Mouse (Mus musculus) heart, embryonic 12.5 days (tissue): ENCODE measurements around the gene Tex19.1. TPM values are rescaled to one million over a fixed set of nuclear protein-coding genes. Genes with fewer than 3 reads are reported as not detected.
A peak's percentile ranks its signal among the peaks of the same experiment; 100 is the strongest.
"Not testable (repeated sequence)": the region's sequence is repeated elsewhere in the genome, so short reads cannot be mapped to it uniquely, and the experiment has no call there.

Experiments
- ATAC-seq: fragments of 200-750 bp; cut with Nextera tagmentation; 2 replicates; pipeline ENCODE4 v1.8.0; 2017; ENCODE audit warnings: moderate TSS enrichment, moderate library complexity; ENCODE audit not compliant: insufficient number of reproducible peaks, low FRiP score
- H3K27ac ChIP-seq: fragments of 300-500 bp; sonication (generic); 2 replicates; pipeline ENCODE4 v1.5.1; 2016; ENCODE audit warnings: mild to moderate bottlenecking, moderate library complexity; ENCODE audit not compliant: poor library complexity, severe bottlenecking
- H3K27me3 ChIP-seq: fragments of 300-500 bp; sonication (generic); replicated peaks from 2 replicates; pipeline ENCODE4 v1.6.1; 2016; ENCODE audit warnings: mild to moderate bottlenecking, moderate library complexity
- H3K36me3 ChIP-seq: fragments of 300-500 bp; sonication (generic); 2 replicates; pipeline ENCODE4 v1.6.1; 2016; ENCODE audit warnings: mild to moderate bottlenecking, moderate library complexity
- H3K4me1 ChIP-seq: fragments of 300-500 bp; sonication (generic); replicated peaks from 2 replicates; pipeline ENCODE4 v1.6.1; 2016; ENCODE audit warnings: mild to moderate bottlenecking
- H3K4me2 ChIP-seq: fragments of 300-500 bp; sonication (generic); 2 replicates; pipeline ENCODE4 v1.6.1; 2016; ENCODE audit warnings: mild to moderate bottlenecking, moderate library complexity
- H3K4me3 ChIP-seq: fragments of 300-500 bp; sonication (generic); 2 replicates; pipeline ENCODE4 v1.5.1; 2016; ENCODE audit warnings: mild to moderate bottlenecking
- H3K9ac ChIP-seq: fragments of 300-500 bp; sonication (generic); 2 replicates; pipeline ENCODE4 v1.6.1; 2016; ENCODE audit warnings: mild to moderate bottlenecking, moderate library complexity
- H3K9me3 ChIP-seq: fragments of 300-500 bp; sonication (generic); replicated peaks from 2 replicates; pipeline ENCODE4 v1.6.1; 2016; ENCODE audit warnings: mild to moderate bottlenecking, moderate library complexity
- WGBS: fragments of 180-500 bp; shearing (Covaris S2); methylation state at CpG from one replicate; pipeline ENCODE4 v1.1.7; 2016; 5-methylcytosine and 5-hydroxymethylcytosine counted together
- polyA plus RNA-seq: library from polyadenylated mRNA; unstranded; fragments of >200 nt; fragmentation: Nextera tagmentation; extraction: Ambion mirVana; gene quantifications from 2 replicates; pipeline ENCODE4 v1.2.1, GENCODE M21; 2016

The Tex19.1 gene
- polyA plus RNA-seq = 0.15 and 0.54 TPM in 2 replicates

GRCm38 (mm10) chr11:121145865-121146264, at the start of gene Tex19.1:
Tex19.1 (plus strand) TSS chr11:121146143.
- H3K4me1 ChIP-seq = 0 out of 2 replicates have a peak, but pooled peaks cover 4% of the 10 kb centered on the region
- H3K9me3 ChIP-seq = no peaks in the 10 kb centered on the region
- H3K36me3 ChIP-seq = no peaks in the 10 kb centered on the region
- ATAC-seq = no peak
- H3K4me3 ChIP-seq = no peak within 1 kb of the TSS
- H3K4me2 ChIP-seq = no peak within 1 kb of the TSS
- no peak within 1 kb of the TSS for H3K9ac ChIP-seq
- no peak within 1 kb of the TSS for H3K27ac ChIP-seq
- H3K27me3 ChIP-seq = no peaks in the 10 kb centered on the region
- WGBS = 84% methylated on average over 22 of the region's 22 CpGs

GRCm38 (mm10) chr11:121099762-121100161, 46.2 kb upstream of the Tex19.1 start:
- Histone ChIP-seq H3K27me3 (no peaks in the 10 kb centered on the region), H3K9me3 (0 out of 2 replicates have a peak, but pooled peaks cover 3% of the 10 kb centered on the region), H3K4me3 (no peak overlapping the region), H3K9ac (no peak overlapping the region), H3K27ac (no peak overlapping the region), H3K4me1 (peaks cover 12% of the 10 kb centered on the region; the same call in 1 of the 2 replicates), H3K36me3 (no peaks in the 10 kb centered on the region), H3K4me2 (no peak overlapping the region)
- 56% methylated on average over 7 of the region's 7 CpGs for WGBS
- ATAC-seq = no peak

- no peak for ATAC-seq
- Histone ChIP-seq H3K4me3 (no peak overlapping the region), H3K4me1 (peaks cover 12% of the 10 kb centered on the region; the same call in 1 of the 2 replicates), H3K4me2 (no peak overlapping the region), H3K9me3 (0 out of 2 replicates have a peak, but pooled peaks cover 3% of the 10 kb centered on the region), H3K36me3 (no peaks in the 10 kb centered on the region), H3K9ac (no peak overlapping the region), H3K27me3 (no peaks in the 10 kb centered on the region), H3K27ac (no peak overlapping the region)
- WGBS = 52% methylated on average over 7 of the region's 7 CpGs
Observed at GRCm38 (mm10) chr11:121100692-121101091, 45.3 kb upstream of the Tex19.1 start.

GRCm38 (mm10) chr11:121101124-121101805, 44.7 kb upstream of the Tex19.1 start:
- H3K36me3 ChIP-seq = no peaks in the 10 kb centered on the region
- 63% methylated on average over 4 of the region's 4 CpGs for WGBS
- 0 out of 2 replicates have a peak, but pooled peaks cover 3% of the 10 kb centered on the region for H3K9me3 ChIP-seq
- H3K27me3 ChIP-seq = no peaks in the 10 kb centered on the region
- H3K4me3 ChIP-seq = no peak overlapping the region
- no peak for ATAC-seq
- H3K4me1 ChIP-seq = peaks cover 12% of the 10 kb centered on the region; the same call in 1 of the 2 replicates
- no peak overlapping the region for H3K4me2 ChIP-seq
- no peak overlapping the region for H3K27ac ChIP-seq
- no peak overlapping the region for H3K9ac ChIP-seq

GRCm38 (mm10) chr11:121107242-121107641, 38.7 kb upstream of the Tex19.1 start:
- not testable (repeated sequence) for H3K27ac ChIP-seq

GRCm38 (mm10) chr11:121108061-121108460, 37.9 kb upstream of the Tex19.1 start:
- 16% methylated on average over 9 of the region's 9 CpGs for WGBS
- Histone ChIP-seq H3K9me3 (no peaks in the 10 kb centered on the region), H3K36me3 (no peaks in the 10 kb centered on the region), H3K27ac (peak overlapping the region; percentile 20), H3K27me3 (peaks cover 5% of the 10 kb centered on the region; the same call in 1 of the 2 replicates), H3K4me1 (peaks cover 34% of the 10 kb centered on the region), H3K4me3 (no peak overlapping the region), H3K4me2 (0 out of 2 replicates have a peak overlapping the region, but pooled peaks have one; percentile 8), H3K9ac (no peak overlapping the region)
- peak; percentile 80 for ATAC-seq

More at GRCm38 (mm10) chr11:121107242-121107641, 38.7 kb upstream of the Tex19.1 start:
- not testable (repeated sequence) for H3K27me3 ChIP-seq, H3K4me2 ChIP-seq, H3K9ac ChIP-seq, H3K9me3 ChIP-seq, H3K4me3 ChIP-seq, H3K36me3 ChIP-seq, ATAC-seq
- H3K4me1 ChIP-seq = peaks cover 34% of the 10 kb centered on the region
- WGBS = 77% methylated on average over 1 of the region's 1 CpGs

GRCm38 (mm10) chr11:121109986-121110385, 36.0 kb upstream of the Tex19.1 start:
- H3K36me3 ChIP-seq = no peaks in the 10 kb centered on the region
- H3K27me3 ChIP-seq = peaks cover 12% of the 10 kb centered on the region; the same call in 1 of the 2 replicates
- 0% methylated on average over 2 of the region's 2 CpGs for WGBS
- peaks cover 34% of the 10 kb centered on the region for H3K4me1 ChIP-seq
- H3K9me3 ChIP-seq = no peaks in the 10 kb centered on the region
- no peak overlapping the region for H3K4me2 ChIP-seq
- no peak overlapping the region for H3K27ac ChIP-seq
- peak; percentile 72 for ATAC-seq
- no peak overlapping the region for H3K9ac ChIP-seq
- H3K4me3 ChIP-seq = no peak overlapping the region

- Histone ChIP-seq H3K27ac (no peak overlapping the region), H3K4me3 (no peak overlapping the region), H3K27me3 (peaks cover 15% of the 10 kb centered on the region), H3K4me2 (no peak overlapping the region), H3K9me3 (no peaks in the 10 kb centered on the region), H3K9ac (no peak overlapping the region), H3K36me3 (no peaks in the 10 kb centered on the region), H3K4me1 (peaks cover 34% of the 10 kb centered on the region)
- 80% methylated on average over 3 of the region's 3 CpGs for WGBS
- ATAC-seq = no peak
Observed at GRCm38 (mm10) chr11:121111051-121111450, 34.9 kb upstream of the Tex19.1 start.

- Histone ChIP-seq H3K4me2 (no peak overlapping the region), H3K27ac (no peak overlapping the region), H3K9ac (no peak overlapping the region), H3K9me3 (no peaks in the 10 kb centered on the region), H3K4me3 (no peak overlapping the region), H3K36me3 (no peaks in the 10 kb centered on the region), H3K4me1 (peaks cover 34% of the 10 kb centered on the region), H3K27me3 (peaks cover 20% of the 10 kb centered on the region)
- WGBS = 60% methylated on average over 1 of the region's 1 CpGs
- ATAC-seq = no peak
Observed at GRCm38 (mm10) chr11:121111601-121112000, 34.3 kb upstream of the Tex19.1 start.

GRCm38 (mm10) chr11:121112091-121112775, 33.7 kb upstream of the Tex19.1 start:
- no peak overlapping the region for H3K4me3 ChIP-seq
- no peak overlapping the region for H3K27ac ChIP-seq
- no peaks in the 10 kb centered on the region for H3K9me3 ChIP-seq
- WGBS = 79% methylated on average over 5 of the region's 5 CpGs
- no peak overlapping the region for H3K9ac ChIP-seq
- peaks cover 34% of the 10 kb centered on the region for H3K4me1 ChIP-seq
- peaks cover 26% of the 10 kb centered on the region for H3K27me3 ChIP-seq
- H3K36me3 ChIP-seq = no peaks in the 10 kb centered on the region
- no peak for ATAC-seq
- no peak overlapping the region for H3K4me2 ChIP-seq

- no peak overlapping the region for H3K4me3 ChIP-seq
- WGBS = 88% methylated on average over 18 of the region's 18 CpGs
- no peak overlapping the region for H3K4me2 ChIP-seq
- ATAC-seq = no peak
- H3K4me1 ChIP-seq = peaks cover 16% of the 10 kb centered on the region
- H3K9me3 ChIP-seq = no peaks in the 10 kb centered on the region
- no peaks in the 10 kb centered on the region for H3K36me3 ChIP-seq
- no peak overlapping the region for H3K9ac ChIP-seq
- no peak overlapping the region for H3K27ac ChIP-seq
- H3K27me3 ChIP-seq = peaks cover 24% of the 10 kb centered on the region
Observed at GRCm38 (mm10) chr11:121118106-121118505, 27.8 kb upstream of the Tex19.1 start.
